Mouse (Mus musculus) midbrain, embryonic 14.5 days (tissue): ENCODE measurements at regions not wholly inside any gene's neighbourhood (a gene's known extent, or its start where the extent isn't known, plus 50 kb on each side); places are given as distances from the start of the nearest gene placed in this dataset.

Experiments
- microRNA-seq: library from miRNA; unstranded; fragments of <30 nt; microRNA quantifications from one replicate; pipeline ENCODE4, GENCODE M21; 2016

Small RNA genes lying in the stretch of these regions (microRNA-seq; reads per million reads assigned to microRNA genes)
- gene Mir7j: 52.5 reads per million, percentile 49 among the genes with 10 or more reads in this experiment
